Mouse (Mus musculus) left cerebral cortex, postnatal 36 days (tissue): ENCODE data around the gene Oas1f. TPM values are rescaled to one million over a fixed set of nuclear protein-coding genes. Genes with fewer than 3 reads are reported as not detected.
"Not testable (repeated sequence)": the region's sequence is repeated elsewhere in the genome, so short reads cannot be mapped to it uniquely, and the experiment has no call there.

Source experiments
- DNase-seq, 2 experiments: peaks; one replicate each; pipeline ENCODE4 v3.0.0; 2021 to 2022; ENCODE audit warnings: low spot score in 2 of 2, mixed read lengths in 1 of 2
- intact Hi-C: fragments of 180-260 bp; cut with DNase I; formaldehyde crosslinking; loops from one replicate; pipeline ENCODE4 v1.15.1; 2025
- total RNA-seq, 2 experiments: library from RNA; stranded (reverse); gene quantifications; 2 replicates each; pipeline ENCODE4 v1.2.3; 2021

Gene Oas1f
- total RNA-seq, result not detected

- intact Hi-C loops, result no loop called here
- no peak for DNase-seq
These were observed at the start of gene Oas1f for GRCm38 (mm10) chr5:120847067-120847466. Oas1f (plus strand) TSS chr5:120847367.

- DNase-seq, result not testable (repeated sequence)
- intact Hi-C loops, result loop anchor here (10.0 kb wide), 1 partner anchor 377 kb away; no protein-coding TSS in a partner anchor
These were observed 49.0 kb upstream of the Oas1f start for GRCm38 (mm10) chr5:120798147-120798546.

- intact Hi-C loops, result loop anchor here (10.0 kb wide), 1 partner anchor 376 kb away; no protein-coding TSS in a partner anchor
- DNase-seq, result not testable (repeated sequence)
These were observed 48.2 kb upstream of the Oas1f start for GRCm38 (mm10) chr5:120798943-120799342.

GRCm38 (mm10) chr5:120803596-120803995, 43.6 kb upstream of the Oas1f start:
- DNase-seq, result no peak
- intact Hi-C loops, result no loop called here

GRCm38 (mm10) chr5:120806458-120806857, 40.7 kb upstream of the Oas1f start:
- intact Hi-C loops, result no loop called here
- peak; percentile 16 to 19 for DNase-seq

- intact Hi-C loops, result no loop called here
- no peak for DNase-seq
These were observed 38.0 kb upstream of the Oas1f start for GRCm38 (mm10) chr5:120809171-120809570.

GRCm38 (mm10) chr5:120811951-120812819, 35.0 kb upstream of the Oas1f start, which contains the start of gene Oas1c:
Oas1c (minus strand) TSS chr5:120812514.
- peak; percentile 67 to 75 for DNase-seq
- intact Hi-C loops, result no loop called here

GRCm38 (mm10) chr5:120813023-120813422, 34.1 kb upstream of the Oas1f start:
- intact Hi-C loops, result no loop called here
- no peak for DNase-seq

GRCm38 (mm10) chr5:120815949-120816348, 31.2 kb upstream of the Oas1f start:
- intact Hi-C loops, result loop anchor here (2.0 kb wide), 1 partner anchor 117 kb away; no protein-coding TSS in a partner anchor

GRCm38 (mm10) chr5:120818999-120819398, 28.2 kb upstream of the Oas1f start:
- DNase-seq, result no peak
- intact Hi-C loops, result no loop called here

More at GRCm38 (mm10) chr5:120815949-120816348, 31.2 kb upstream of the Oas1f start:
- DNase-seq, result no peak

GRCm38 (mm10) chr5:120831031-120831430, 16.1 kb upstream of the Oas1f start:
- intact Hi-C loops, result no loop called here
- DNase-seq, result no peak

GRCm38 (mm10) chr5:120833335-120834280, 13.6 kb upstream of the Oas1f start:
- no peak for DNase-seq
- intact Hi-C loops, result no loop called here

GRCm38 (mm10) chr5:120836731-120837585, 10.2 kb upstream of the Oas1f start:
- DNase-seq, result no peak
- intact Hi-C loops, result no loop called here

GRCm38 (mm10) chr5:120844713-120845112, 2.5 kb upstream of the Oas1f start:
- intact Hi-C loops, result loop anchor here (5.0 kb wide), 1 partner anchor 83 kb away; no protein-coding TSS in a partner anchor
- DNase-seq, result no peak

GRCm38 (mm10) chr5:120849601-120850136, 2.5 kb downstream of the Oas1f start:
- intact Hi-C loops, result no loop called here
- peak in 1 of 2 experiments; percentile 13 for DNase-seq

- DNase-seq, result no peak
- intact Hi-C loops, result no loop called here
These were observed 12.1 kb downstream of the Oas1f start for GRCm38 (mm10) chr5:120859241-120859640.

- no peak for DNase-seq
- intact Hi-C loops, result no loop called here
These were observed 14.0 kb downstream of the Oas1f start, which contains the start of gene Oas1h for GRCm38 (mm10) chr5:120861121-120861520. Oas1h (plus strand) TSS chr5:120861421.

- intact Hi-C loops, result no loop called here
These were observed 18.2 kb downstream of the Oas1f start for GRCm38 (mm10) chr5:120865336-120865860.

More at GRCm38 (mm10) chr5:120865336-120865860, 18.2 kb downstream of the Oas1f start:
- no peak for DNase-seq
